Mouse (Mus musculus) fibroblast of lung, adult 2 months (primary cell): ENCODE measurements around the gene Klhdc3.
A peak's percentile ranks its signal among the peaks of the same experiment; 100 is the strongest.

ENCODE experiments used
- DNase-seq: peaks from one replicate; pipeline ENCODE4 v3.0.0-alpha.2; 2011; ENCODE audit warnings: low read depth

The Klhdc3 gene

GRCm38 (mm10) chr17:46702100-46702499, 21.4 kb upstream of the Klhdc3 start:
- no peak for DNase-seq

DNA sequence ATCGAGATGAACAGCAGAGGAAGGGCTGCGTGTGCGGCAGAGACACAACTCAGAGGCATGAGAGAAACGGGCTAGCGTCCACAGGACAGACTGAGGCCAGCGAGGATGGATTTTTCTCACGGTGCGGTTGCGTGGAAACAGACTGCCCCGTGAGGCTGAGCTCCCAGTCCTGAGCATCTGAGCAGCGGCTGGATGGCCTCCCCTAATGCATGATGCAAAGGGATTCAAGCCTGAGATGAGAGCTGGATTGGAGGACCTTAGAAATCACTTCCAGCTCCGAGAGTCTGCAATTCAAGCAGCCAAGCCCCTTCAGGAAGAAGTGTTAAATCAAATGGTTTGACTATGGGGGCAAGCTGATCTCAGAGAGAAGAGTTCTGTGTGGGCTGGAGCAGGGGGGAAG, 20.8 kb upstream of the Klhdc3 start:
- no peak for DNase-seq

DNA sequence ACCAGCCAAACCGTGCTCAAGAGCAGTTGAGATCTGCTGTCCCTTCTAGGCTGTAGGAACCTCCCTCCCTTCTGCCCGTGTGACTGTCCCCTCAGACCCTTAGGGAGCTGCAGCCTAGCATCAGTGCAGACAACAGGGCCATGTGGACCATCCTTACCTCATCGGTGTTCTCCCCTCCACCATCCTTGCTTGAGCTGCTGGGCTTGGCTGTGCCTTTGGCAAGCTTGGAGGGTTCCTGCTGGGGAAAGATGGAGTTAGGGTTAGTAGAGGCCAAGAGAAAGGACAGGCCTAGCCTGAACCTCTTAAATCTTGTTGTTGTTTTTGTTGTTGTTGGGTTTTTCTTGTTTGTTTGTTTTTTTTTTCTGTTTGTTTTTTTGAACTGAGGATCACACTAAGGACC, 19.2 kb upstream of the Klhdc3 start:
- DNase-seq: no peak

DNA sequence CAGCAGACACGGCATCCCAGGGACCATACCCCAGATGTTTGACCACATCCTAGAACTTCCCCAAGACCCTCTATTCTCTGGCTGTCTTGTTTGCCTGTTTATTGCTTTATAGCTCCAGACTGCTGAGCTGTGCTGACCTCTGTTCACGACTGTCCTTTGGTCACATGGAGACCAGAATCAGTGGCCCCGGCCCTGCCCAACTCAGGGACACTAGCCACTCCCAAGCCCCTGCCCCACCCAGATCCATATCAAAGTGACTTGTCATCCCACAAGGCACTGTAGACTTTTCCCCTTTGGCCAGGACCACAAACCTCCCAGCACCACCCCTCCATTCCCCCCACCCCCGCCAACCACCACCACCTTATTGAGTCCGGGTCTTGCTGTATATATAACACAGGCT, 18.5 kb upstream of the Klhdc3 start:
- no peak for DNase-seq

DNA sequence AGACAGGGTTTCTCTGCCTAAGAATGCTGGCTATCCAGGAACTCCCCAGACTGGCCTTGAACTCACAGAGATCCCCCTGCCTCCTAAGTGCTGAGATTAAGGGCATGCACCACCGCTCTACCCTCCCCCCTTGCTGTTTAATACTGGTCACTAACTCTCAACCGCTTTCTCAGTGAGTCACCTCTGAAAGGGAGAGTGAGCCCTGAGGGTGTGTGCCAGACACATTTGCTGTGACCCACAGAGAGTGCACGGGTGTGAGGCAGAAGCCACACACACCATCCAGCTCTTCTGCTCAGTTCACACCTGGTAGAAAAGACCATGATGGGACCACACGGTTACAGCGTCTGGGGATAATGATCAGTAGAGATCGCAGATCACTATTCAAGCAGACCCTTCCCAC, 17.8 kb upstream of the Klhdc3 start:
- no peak for DNase-seq

- no peak for DNase-seq
Observed at GRCm38 (mm10) chr17:46694517-46695063, 13.9 kb upstream of the Klhdc3 start.

- no peak for DNase-seq
Observed at GRCm38 (mm10) chr17:46691390-46691789, 10.7 kb upstream of the Klhdc3 start.

DNA sequence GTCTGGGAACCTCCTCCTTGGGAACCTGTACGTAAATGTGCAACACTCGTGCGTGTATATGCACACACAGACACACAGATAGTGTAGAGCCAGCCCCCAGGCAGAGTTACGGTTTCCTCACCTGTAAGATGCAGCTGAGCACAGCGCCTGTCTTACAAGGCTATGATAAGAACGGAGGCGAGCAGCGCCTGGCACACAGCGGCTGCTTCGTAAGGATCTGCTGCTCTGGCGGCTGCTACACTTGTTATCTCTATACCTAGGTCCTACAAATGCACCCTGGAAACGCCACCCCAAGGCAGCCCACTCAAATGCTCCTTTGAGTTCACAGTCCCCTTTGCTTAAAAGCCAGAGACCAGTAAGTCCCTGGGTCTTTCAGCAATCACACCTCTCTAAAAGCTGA, 10.0 kb upstream of the Klhdc3 start:
- DNase-seq: no peak

DNA sequence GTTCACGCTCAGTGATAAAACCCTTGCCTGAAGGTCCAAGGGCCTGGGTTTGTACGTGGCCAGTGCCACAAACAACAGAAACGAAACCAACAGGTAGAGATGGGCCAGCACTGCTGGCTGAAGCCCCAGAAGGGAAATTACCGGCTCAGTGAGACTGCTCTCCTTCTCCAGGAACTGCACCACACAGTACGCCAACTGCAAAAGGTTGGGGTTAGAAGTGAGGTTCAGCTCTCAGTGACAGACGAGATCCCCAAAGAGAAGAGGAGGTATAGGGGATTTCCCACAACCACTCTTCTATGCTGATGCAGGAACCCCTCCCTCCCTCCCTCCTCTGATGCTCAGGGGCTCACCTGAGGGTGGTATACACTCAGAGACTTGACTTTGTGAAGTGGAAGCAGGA, 5.2 kb upstream of the Klhdc3 start:
- DNase-seq: no peak

DNA sequence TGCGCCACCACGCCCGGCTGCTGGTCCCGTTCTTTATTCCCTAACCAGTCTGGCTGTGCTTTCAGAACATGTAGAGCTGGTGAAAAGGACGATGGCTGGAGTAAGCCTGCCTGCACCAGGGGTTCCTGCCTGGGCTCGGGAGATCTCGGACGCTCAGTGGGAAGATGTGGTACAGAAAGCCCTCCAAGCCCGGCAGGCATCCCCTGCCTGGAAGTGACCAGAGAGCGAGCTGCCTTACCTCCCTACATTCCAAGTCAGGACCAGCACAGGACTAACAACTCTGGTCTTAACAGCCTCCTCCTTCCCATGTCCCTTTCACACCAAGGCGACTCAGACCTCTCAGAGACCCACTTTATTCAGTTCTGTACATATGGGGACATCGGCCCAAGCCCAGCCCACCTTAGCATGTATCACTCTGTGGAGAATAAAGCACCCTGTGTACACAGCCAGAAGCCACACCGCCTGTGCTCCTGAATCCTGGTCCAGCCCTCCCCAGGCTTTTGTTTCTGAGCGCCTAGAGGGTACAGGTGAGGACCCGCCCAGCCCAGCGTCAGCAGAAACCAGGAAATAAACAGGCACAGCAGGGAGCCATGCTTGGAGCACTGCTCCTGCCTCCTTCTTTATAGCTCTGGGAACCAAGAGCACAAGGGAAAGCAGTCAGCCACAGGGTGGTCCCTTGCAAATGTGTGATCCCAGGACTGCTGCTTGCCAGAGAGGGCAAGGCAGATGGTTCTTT, 2.1 kb upstream of the Klhdc3 start:
- DNase-seq: no peak

DNA sequence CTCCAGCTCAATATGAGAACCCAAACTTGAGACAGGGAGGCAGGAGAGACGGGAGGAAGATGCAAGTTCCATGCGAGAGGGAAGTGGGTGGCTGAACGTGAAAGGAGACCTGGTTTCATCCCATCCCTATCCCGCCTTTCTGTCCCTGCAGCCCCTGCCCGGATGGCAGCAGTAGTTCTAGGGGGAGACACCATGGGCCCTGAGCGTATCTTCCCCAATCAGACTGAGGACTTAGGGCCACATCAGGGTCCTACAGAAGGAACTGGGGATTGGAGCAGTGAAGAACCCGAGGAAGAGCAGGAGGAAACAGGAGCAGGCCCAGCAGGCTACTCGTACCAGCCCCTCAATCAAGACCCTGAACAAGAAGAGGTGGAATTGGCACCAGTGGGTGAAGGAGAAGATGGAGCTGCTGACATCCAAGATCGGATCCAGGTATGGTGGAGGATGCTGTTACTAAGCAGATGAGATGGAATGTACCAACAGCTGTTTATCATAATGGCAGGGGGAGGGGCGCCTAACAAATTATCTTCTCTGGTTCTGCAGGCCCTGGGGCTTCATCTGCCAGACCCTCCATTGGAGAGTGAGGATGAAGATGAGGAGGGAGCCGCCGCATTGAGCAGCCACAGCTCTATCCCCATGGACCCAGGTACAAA, 878 bp upstream of the Klhdc3 start:
- DNase-seq: no peak

- DNase-seq: no peak
Observed at GRCm38 (mm10) chr17:46679843-46680759, 613 bp downstream of the Klhdc3 start.

DNA sequence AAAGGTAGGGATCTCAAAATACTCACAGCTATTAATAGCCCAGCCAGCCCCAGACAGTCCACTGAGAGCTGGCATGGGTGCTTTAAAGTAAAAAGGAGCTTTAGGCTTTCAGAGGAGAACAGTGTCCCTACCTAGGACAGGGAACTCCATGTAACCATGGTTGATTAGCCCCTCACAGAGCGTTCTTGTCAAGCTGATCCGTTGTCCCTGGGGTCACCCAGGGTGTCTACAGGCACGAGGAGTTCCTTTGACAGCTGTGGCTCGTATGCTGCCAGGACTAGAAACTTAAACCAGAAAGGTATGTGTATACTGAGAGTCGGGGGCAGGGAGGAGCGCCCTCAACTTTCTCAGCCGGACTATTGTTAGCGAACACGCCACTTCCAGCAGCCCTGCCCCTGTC, 1.8 kb downstream of the Klhdc3 start:
- no peak for DNase-seq

DNA sequence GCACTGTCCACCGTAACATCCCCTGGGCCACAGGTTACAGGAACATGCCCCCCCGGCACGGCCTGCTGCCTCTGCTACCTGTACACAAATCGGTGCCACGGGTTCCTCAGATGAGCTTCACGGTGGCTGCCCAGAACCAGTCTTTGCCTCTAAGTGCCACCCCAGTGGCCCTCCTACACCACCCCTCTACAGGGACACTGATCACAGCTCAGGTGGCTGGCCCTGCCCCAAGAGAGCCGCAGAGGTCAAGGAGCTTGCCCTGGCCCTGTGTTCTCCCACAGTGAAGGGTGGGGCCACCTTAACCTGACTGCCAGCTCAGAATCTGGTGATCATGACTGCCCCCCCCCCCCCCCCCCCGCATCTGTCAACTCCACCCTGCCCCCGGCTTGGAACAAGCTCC, 2.3 kb downstream of the Klhdc3 start, which contains the start of gene Mea1:
Gene Mea1 (plus strand): TSS at position 378 of the 400 bp plus-strand sequence.
- DNase-seq: no peak

GRCm38 (mm10) chr17:46674530-46675283, 6.0 kb downstream of the Klhdc3 start:
- no peak for DNase-seq

GRCm38 (mm10) chr17:46673850-46674529, 6.7 kb downstream of the Klhdc3 start, which contains the start of gene Rrp36:
Gene Rrp36 (minus strand): TSS chr17:46674352.
- peak; percentile 93 for DNase-seq

DNA sequence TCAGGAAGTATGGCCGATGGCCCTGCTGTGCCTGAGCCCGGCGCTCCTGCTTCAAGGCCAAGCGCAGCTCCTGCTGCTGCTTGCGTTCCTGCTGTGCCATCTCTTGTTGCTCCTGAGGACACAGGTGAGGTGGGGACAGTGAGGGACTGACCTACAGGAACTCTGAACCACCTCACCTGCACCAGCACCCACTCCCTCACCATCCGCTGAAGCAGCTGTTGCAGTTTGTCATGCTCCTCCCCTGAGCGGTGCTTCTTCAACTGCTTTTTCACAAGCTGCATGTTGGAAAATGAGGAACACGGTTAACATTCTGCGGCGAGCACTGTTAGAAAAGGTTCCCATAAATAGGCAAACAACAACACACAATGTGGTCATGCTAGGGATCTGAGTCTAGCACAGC, 10.8 kb downstream of the Klhdc3 start:
- DNase-seq: no peak

DNA sequence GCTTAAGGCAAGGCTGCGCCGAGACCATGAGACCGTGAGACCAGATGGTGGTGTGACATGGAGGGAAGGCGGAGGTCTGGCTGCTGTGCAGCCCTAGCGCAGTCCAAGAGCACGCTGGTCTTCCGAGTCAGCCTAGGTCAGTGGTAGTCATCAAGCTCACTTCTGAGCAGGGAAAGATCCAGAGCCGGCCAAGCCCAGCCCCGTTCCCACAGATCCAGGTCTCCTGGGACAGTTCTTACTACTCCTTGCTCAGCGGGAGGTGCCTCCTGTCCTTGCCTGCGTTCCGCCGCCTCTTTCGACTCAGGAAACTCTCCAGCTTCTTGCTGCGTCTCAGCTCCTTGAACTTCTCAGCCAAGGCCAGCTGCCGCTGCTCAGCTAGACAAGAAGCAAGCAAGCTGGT, 13.0 kb downstream of the Klhdc3 start:
- DNase-seq: no peak

- DNase-seq: no peak
Observed at GRCm38 (mm10) chr17:46662730-46663129, 18.0 kb downstream of the Klhdc3 start.

GRCm38 (mm10) chr17:46661981-46662380, 18.7 kb downstream of the Klhdc3 start:
- no peak for DNase-seq

- DNase-seq: no peak
Observed at GRCm38 (mm10) chr17:46661351-46661750, 19.4 kb downstream of the Klhdc3 start.
